Mouse (Mus musculus): Measurements from ENCODE around the gene Spata16. TPM values are rescaled to one million over a fixed set of nuclear protein-coding genes. Genes with fewer than 3 reads are reported as not detected.

The Spata16 gene
- polyA plus RNA-seq, 1 experiment from 2014 or later = not detected

DNA sequence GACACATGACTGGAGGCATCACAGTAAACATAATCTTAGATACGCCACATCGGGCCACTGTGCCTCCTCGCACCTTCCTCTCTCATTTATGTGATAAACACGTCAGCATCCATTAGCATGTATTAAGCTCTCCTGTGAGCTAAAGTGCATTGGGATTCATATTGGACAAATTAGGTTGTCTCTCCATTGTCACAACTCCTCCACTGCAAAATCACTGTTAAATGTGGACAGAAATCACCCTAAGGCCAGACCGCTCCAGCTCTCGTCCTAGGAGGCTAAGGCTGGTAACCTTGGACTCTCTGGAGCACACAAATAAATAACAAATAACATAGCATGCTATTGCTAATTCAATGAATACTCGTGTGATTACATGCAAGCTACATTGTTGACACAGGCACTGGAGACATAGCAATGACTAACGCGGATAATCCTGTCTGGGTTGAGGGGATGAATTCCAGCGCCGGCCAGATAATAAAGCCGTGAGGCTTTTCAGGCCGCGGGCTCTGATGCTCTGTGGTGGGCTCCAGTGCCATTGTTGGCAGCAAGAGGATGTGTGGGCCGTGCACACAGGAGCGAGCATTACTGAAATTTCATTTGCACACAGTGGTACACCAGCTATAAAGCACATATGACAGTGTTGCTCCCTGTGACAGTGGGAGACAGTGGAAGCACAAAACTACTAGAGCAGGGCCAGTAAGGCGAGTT lies 197.8 kb downstream of the Spata16 start:
- Histone ChIP-seq H3K27ac (no peak overlapping the region), H3K36me3 (no peaks in the 10 kb centered on the region), H3K9ac (no peak overlapping the region), H3K27me3 (replicated peaks) (no peaks in the 10 kb centered on the region), H3K4me2 (replicated peaks) (no peak overlapping the region), H3K4me3 (no peak overlapping the region), H3K9me3 (no peaks in the 10 kb centered on the region), H3K4me1 (no peaks in the 10 kb centered on the region)
- peak; percentile 23; the same call in 1 of the 2 replicates for ATAC-seq (ENCODE audit: low FRiP score, low read depth)
- WGBS = 85% methylated on average over 17 of the region's 17 CpGs

DNA sequence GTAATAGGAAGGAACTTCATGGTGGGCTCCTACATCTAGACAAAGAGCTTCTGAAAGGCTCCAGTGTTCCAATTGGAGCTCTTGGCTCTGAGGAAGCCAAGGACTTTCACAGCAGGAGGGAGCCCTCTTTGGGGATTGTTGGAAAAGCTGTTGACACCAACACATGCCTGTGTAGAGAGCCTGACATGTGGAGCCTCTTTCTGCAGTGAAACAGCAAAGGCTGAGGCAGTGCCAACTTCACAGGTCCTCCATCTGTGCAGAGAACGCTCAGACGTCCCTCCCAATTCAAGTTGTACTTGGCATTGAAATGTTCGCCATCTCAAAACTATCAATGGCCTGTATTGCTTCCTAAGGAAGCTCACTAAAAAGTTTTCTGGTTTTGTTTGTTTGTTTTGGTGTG lies 207.6 kb downstream of the Spata16 start:
- Histone ChIP-seq H3K4me1 (no peaks in the 10 kb centered on the region), H3K4me2 (replicated peaks) (no peak overlapping the region), H3K4me3 (no peak overlapping the region), H3K9ac (no peak overlapping the region), H3K27ac (no peak overlapping the region), H3K27me3 (replicated peaks) (no peaks in the 10 kb centered on the region), H3K9me3 (no peaks in the 10 kb centered on the region), H3K36me3 (no peaks in the 10 kb centered on the region)
- ATAC-seq (ENCODE audit: low FRiP score, low read depth) = no peak
- WGBS = 88% methylated on average over 3 of the region's 3 CpGs

DNA sequence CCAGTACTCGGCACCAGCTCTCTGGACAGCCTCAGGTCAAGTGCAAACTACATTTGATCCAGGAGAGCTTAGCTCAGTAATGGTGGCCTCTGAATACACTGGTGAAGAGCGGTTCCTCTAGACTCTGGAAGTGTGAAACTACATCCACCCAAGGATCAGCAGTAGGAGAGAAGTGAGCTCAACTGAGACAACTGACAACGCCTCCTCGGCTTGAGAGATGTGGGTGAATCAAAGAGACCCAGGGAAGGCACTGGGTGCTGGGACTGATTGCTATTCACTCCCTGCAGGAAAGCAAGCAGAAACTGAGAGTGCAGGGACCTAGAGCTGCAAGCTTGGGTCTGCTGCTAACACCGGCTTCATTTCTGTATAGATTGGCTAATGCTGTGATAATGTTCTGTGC lies 210.5 kb downstream of the Spata16 start:
- no peaks in the 10 kb centered on the region for H3K9me3 ChIP-seq
- H3K4me1 ChIP-seq = peaks cover 4% of the 10 kb centered on the region
- no peaks in the 10 kb centered on the region for H3K36me3 ChIP-seq
- H3K4me2 ChIP-seq (replicated peaks) = no peak overlapping the region
- no peak for ATAC-seq (ENCODE audit: low FRiP score, low read depth)
- no peaks in the 10 kb centered on the region for H3K27me3 ChIP-seq (replicated peaks)
- no peak overlapping the region for H3K4me3 ChIP-seq
- no peak overlapping the region for H3K9ac ChIP-seq
- WGBS = 90% methylated on average over 5 of the region's 5 CpGs
- no peak overlapping the region for H3K27ac ChIP-seq

GRCm38 (mm10) chr3:26850207-26850606 lies 212.8 kb downstream of the Spata16 start:
- Histone ChIP-seq H3K27me3 (replicated peaks) (no peaks in the 10 kb centered on the region), H3K4me2 (replicated peaks) (no peak overlapping the region), H3K27ac (no peak overlapping the region), H3K9ac (no peak overlapping the region), H3K36me3 (no peaks in the 10 kb centered on the region), H3K4me1 (peaks cover 4% of the 10 kb centered on the region), H3K4me3 (no peak overlapping the region), H3K9me3 (no peaks in the 10 kb centered on the region)
- ATAC-seq (ENCODE audit: low FRiP score, low read depth) = no peak

- no peak overlapping the region for H3K4me2 ChIP-seq (replicated peaks)
- H3K9ac ChIP-seq = no peak overlapping the region
- no peak overlapping the region for H3K27ac ChIP-seq
- peaks cover 4% of the 10 kb centered on the region for H3K4me1 ChIP-seq
- no peaks in the 10 kb centered on the region for H3K9me3 ChIP-seq
- no peaks in the 10 kb centered on the region for H3K27me3 ChIP-seq (replicated peaks)
- no peak overlapping the region for H3K4me3 ChIP-seq
- 48% methylated on average over 9 of the region's 9 CpGs for WGBS
- ATAC-seq (ENCODE audit: low FRiP score, low read depth) = peak; percentile 37; the same call in 1 of the 2 replicates
- H3K36me3 ChIP-seq = no peaks in the 10 kb centered on the region
These were observed 213.5 kb downstream of the Spata16 start for GRCm38 (mm10) chr3:26850691-26851563.

DNA sequence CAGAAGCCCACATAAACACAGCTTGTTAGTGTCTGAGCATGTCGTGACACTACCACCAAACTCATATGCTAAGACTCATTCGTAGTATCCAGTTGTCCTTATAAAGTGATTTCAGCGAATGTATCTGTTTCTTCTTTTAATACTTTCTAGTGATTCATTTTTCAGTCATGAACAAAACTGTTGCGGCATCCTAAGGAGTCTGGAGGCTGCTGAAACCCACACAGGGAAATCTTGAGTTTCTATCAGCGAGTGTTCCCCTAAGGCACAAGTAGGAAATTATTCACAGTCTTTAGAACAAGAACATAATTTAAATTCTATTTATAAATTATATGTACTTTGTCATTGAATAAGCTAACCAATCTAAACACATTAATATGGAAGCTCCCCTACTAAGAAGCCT lies 216.1 kb downstream of the Spata16 start:
- Histone ChIP-seq H3K4me3 (no peak overlapping the region), H3K9me3 (no peaks in the 10 kb centered on the region), H3K27ac (no peak overlapping the region), H3K9ac (no peak overlapping the region), H3K4me1 (peaks cover 4% of the 10 kb centered on the region), H3K27me3 (replicated peaks) (no peaks in the 10 kb centered on the region), H3K4me2 (replicated peaks) (no peak overlapping the region), H3K36me3 (no peaks in the 10 kb centered on the region)
- 89% methylated on average over 5 of the region's 5 CpGs for WGBS
- no peak for ATAC-seq (ENCODE audit: low FRiP score, low read depth)

GRCm38 (mm10) chr3:26874706-26875105 lies 237.3 kb downstream of the Spata16 start:
- 78% methylated on average over 2 of the region's 2 CpGs for WGBS
- Histone ChIP-seq H3K36me3 (no peaks in the 10 kb centered on the region), H3K9me3 (no peaks in the 10 kb centered on the region), H3K27me3 (replicated peaks) (no peaks in the 10 kb centered on the region), H3K4me1 (no peaks in the 10 kb centered on the region), H3K4me3 (no peak overlapping the region), H3K4me2 (replicated peaks) (no peak overlapping the region), H3K9ac (no peak overlapping the region), H3K27ac (no peak overlapping the region)
- no peak for ATAC-seq (ENCODE audit: low FRiP score, low read depth)

DNA sequence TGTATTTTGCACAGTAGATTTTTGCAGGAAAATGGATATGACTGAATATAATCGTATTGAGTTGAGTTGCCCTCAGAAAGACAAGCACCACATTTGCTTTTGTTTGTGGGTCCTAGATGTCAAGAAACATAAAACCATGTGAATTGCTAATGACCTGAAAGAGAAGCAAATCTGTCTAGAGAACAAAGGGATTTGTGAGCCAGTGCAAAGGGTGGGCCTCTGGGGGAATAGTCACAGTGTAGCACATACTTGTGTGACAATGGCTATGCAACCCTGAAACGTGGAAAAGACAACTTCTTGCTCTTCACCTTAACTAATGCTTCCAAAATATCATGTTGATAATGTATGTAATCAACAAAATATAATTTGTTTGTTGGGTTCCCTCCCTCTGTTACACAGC lies 239.9 kb downstream of the Spata16 start:
- whole genome bisulfite sequencing = 42% methylated on average over 2 of the region's 2 CpGs
- H3K9ac ChIP-seq = no peak overlapping the region
- no peaks in the 10 kb centered on the region for H3K9me3 ChIP-seq
- no peaks in the 10 kb centered on the region for H3K4me1 ChIP-seq
- ATAC-seq (ENCODE audit: low FRiP score, low read depth) = no peak
- H3K4me2 ChIP-seq (replicated peaks) = no peak overlapping the region
- no peaks in the 10 kb centered on the region for H3K36me3 ChIP-seq
- no peak overlapping the region for H3K27ac ChIP-seq
- no peaks in the 10 kb centered on the region for H3K27me3 ChIP-seq (replicated peaks)
- no peak overlapping the region for H3K4me3 ChIP-seq

- WGBS = 76% methylated on average over 1 of the region's 1 CpGs
- Histone ChIP-seq H3K4me2 (replicated peaks) (no peak overlapping the region), H3K4me3 (no peak overlapping the region), H3K27ac (no peak overlapping the region), H3K27me3 (replicated peaks) (no peaks in the 10 kb centered on the region), H3K9me3 (no peaks in the 10 kb centered on the region), H3K9ac (no peak overlapping the region), H3K36me3 (no peaks in the 10 kb centered on the region), H3K4me1 (no peaks in the 10 kb centered on the region)
- no peak for ATAC-seq (ENCODE audit: low FRiP score, low read depth)
These were observed 279.2 kb downstream of the Spata16 start for GRCm38 (mm10) chr3:26916607-26917006.

- Histone ChIP-seq H3K4me2 (replicated peaks) (no peak overlapping the region), H3K36me3 (no peaks in the 10 kb centered on the region), H3K4me3 (no peak overlapping the region), H3K9me3 (no peaks in the 10 kb centered on the region), H3K27me3 (replicated peaks) (no peaks in the 10 kb centered on the region), H3K4me1 (no peaks in the 10 kb centered on the region), H3K27ac (no peak overlapping the region), H3K9ac (no peak overlapping the region)
- ATAC-seq (ENCODE audit: low FRiP score, low read depth) = no peak
- WGBS = 33% methylated on average over 7 of the region's 7 CpGs
These were observed 283.6 kb downstream of the Spata16 start for GRCm38 (mm10) chr3:26920986-26921385.

DNA sequence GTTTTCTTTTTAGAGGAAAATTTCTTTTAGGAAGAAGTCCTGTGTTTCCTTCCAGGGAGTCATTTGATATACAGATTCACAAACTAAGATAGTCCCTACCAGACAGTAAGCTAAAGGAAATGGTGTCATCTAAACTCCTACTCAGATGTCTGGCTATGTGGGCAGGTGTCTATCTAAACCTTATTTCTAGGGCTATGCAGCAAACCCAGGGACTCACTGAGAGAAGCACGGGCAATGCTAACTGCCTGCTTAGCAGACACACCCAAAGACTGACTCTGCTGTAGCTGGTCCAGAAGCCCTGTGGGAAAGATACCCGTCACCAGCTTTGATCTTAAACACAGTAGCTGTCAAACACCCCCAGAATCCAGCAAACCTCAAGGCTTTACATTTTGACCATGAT lies 284.2 kb downstream of the Spata16 start:
- no peak overlapping the region for H3K27ac ChIP-seq
- H3K27me3 ChIP-seq (replicated peaks) = no peaks in the 10 kb centered on the region
- no peak overlapping the region for H3K4me2 ChIP-seq (replicated peaks)
- no peaks in the 10 kb centered on the region for H3K4me1 ChIP-seq
- 91% methylated on average over 2 of the region's 2 CpGs for WGBS
- no peaks in the 10 kb centered on the region for H3K9me3 ChIP-seq
- no peaks in the 10 kb centered on the region for H3K36me3 ChIP-seq
- H3K4me3 ChIP-seq = no peak overlapping the region
- no peak for ATAC-seq (ENCODE audit: low FRiP score, low read depth)
- H3K9ac ChIP-seq = no peak overlapping the region

GRCm38 (mm10) chr3:26923391-26923790 lies 286.0 kb downstream of the Spata16 start:
- WGBS = 90% methylated on average over 5 of the region's 5 CpGs
- H3K4me2 ChIP-seq (replicated peaks) = no peak overlapping the region

More at GRCm38 (mm10) chr3:26923391-26923790, 286.0 kb downstream of the Spata16 start:
- Histone ChIP-seq H3K4me3 (no peak overlapping the region), H3K9me3 (no peaks in the 10 kb centered on the region), H3K27ac (no peak overlapping the region), H3K9ac (no peak overlapping the region), H3K27me3 (replicated peaks) (no peaks in the 10 kb centered on the region), H3K36me3 (no peaks in the 10 kb centered on the region), H3K4me1 (no peaks in the 10 kb centered on the region)
- ATAC-seq (ENCODE audit: low FRiP score, low read depth) = no peak

All from neural tube, embryonic 12.5 days (tissue).